Mouse (Mus musculus): ENCODE results near the gene Ctc1.

Gene Ctc1

GRCm38 (mm10) chr11:69066956-69067355, 51.2 kb downstream of the Ctc1 start:
- Histone ChIP-seq H3K27me3 (ENCODE audit: insufficient read depth, low read length) (no peaks in the 10 kb centered on the region), H3K36me3 (ENCODE audit: insufficient read depth, low read length) (no peaks in the 10 kb centered on the region), H3K4me1 (replicated peaks; ENCODE audit: low read depth, low read length) (peaks cover 54% of the 10 kb centered on the region), H3K4me3 (replicated peaks; ENCODE audit: low read length) (peak overlapping the region; percentile 77), H3K9me3 (ENCODE audit: low read length) (no peaks in the 10 kb centered on the region)
- TF ChIP-seq NANOG (IDR thresholded peaks at IDR 0.05; ENCODE audit: borderline replicate concordance, low read length) (no peak), CTCF (conservative IDR thresholded peaks at IDR 0.05; ENCODE audit: low read length) (peak; percentile 97)

GRCm38 (mm10) chr11:69067601-69068000, 51.9 kb downstream of the Ctc1 start:
- H3K4me1 ChIP-seq (replicated peaks; ENCODE audit: low read depth, low read length) = peaks cover 60% of the 10 kb centered on the region
- H3K9me3 ChIP-seq (ENCODE audit: low read length) = no peaks in the 10 kb centered on the region
- TF ChIP-seq POU5F1 (IDR thresholded peaks at IDR 0.05; ENCODE audit: borderline replicate concordance, low read length) (no peak), NANOG (IDR thresholded peaks at IDR 0.05; ENCODE audit: borderline replicate concordance, low read length) (no peak), CTCF (conservative IDR thresholded peaks at IDR 0.05; ENCODE audit: low read length) (no peak)
- no peaks in the 10 kb centered on the region for H3K36me3 ChIP-seq (ENCODE audit: insufficient read depth, low read length)
- no peaks in the 10 kb centered on the region for H3K27me3 ChIP-seq (ENCODE audit: insufficient read depth, low read length)
- H3K4me3 ChIP-seq (replicated peaks; ENCODE audit: low read length) = 0 out of 2 replicates have a peak overlapping the region, but pooled peaks have one; percentile 35

- Histone ChIP-seq H3K9me3 (ENCODE audit: low read length) (no peaks in the 10 kb centered on the region), H3K36me3 (ENCODE audit: insufficient read depth, low read length) (no peaks in the 10 kb centered on the region), H3K4me1 (replicated peaks; ENCODE audit: low read depth, low read length) (peaks cover 69% of the 10 kb centered on the region), H3K4me3 (replicated peaks; ENCODE audit: low read length) (peak overlapping the region; percentile 92), H3K27me3 (ENCODE audit: insufficient read depth, low read length) (no peaks in the 10 kb centered on the region)
- TF ChIP-seq CTCF (conservative IDR thresholded peaks at IDR 0.05; ENCODE audit: low read length) (no peak), NANOG (IDR thresholded peaks at IDR 0.05; ENCODE audit: borderline replicate concordance, low read length) (no peak), POU5F1 (IDR thresholded peaks at IDR 0.05; ENCODE audit: borderline replicate concordance, low read length) (no peak)
These were observed 54.4 kb downstream of the Ctc1 start for GRCm38 (mm10) chr11:69070093-69070492.

GRCm38 (mm10) chr11:69070590-69071222, 55.0 kb downstream of the Ctc1 start, which contains the start of gene Tmem107:
Gene Tmem107 (plus strand): TSS chr11:69070806.
- Histone ChIP-seq H3K4me3 (replicated peaks; ENCODE audit: low read length) (peak within 1 kb of the TSS; percentile 92), H3K36me3 (ENCODE audit: insufficient read depth, low read length) (no peaks in the 10 kb centered on the region), H3K4me1 (replicated peaks; ENCODE audit: low read depth, low read length) (peaks cover 65% of the 10 kb centered on the region), H3K9me3 (ENCODE audit: low read length) (no peaks in the 10 kb centered on the region), H3K27me3 (ENCODE audit: insufficient read depth, low read length) (no peaks in the 10 kb centered on the region)
- no peak for TF ChIP-seq NANOG (IDR thresholded peaks at IDR 0.05; ENCODE audit: borderline replicate concordance, low read length)
- no peak for TF ChIP-seq POU5F1 (IDR thresholded peaks at IDR 0.05; ENCODE audit: borderline replicate concordance, low read length)
- TF ChIP-seq CTCF (conservative IDR thresholded peaks at IDR 0.05; ENCODE audit: low read length) = no peak

GRCm38 (mm10) chr11:69071262-69071661, 55.6 kb downstream of the Ctc1 start:
- Histone ChIP-seq H3K4me1 (replicated peaks; ENCODE audit: low read depth, low read length) (peaks cover 64% of the 10 kb centered on the region), H3K9me3 (ENCODE audit: low read length) (no peaks in the 10 kb centered on the region), H3K27me3 (ENCODE audit: insufficient read depth, low read length) (no peaks in the 10 kb centered on the region), H3K36me3 (ENCODE audit: insufficient read depth, low read length) (no peaks in the 10 kb centered on the region), H3K4me3 (replicated peaks; ENCODE audit: low read length) (peak overlapping the region; percentile 92)
- TF ChIP-seq NANOG (IDR thresholded peaks at IDR 0.05; ENCODE audit: borderline replicate concordance, low read length) = no peak
- TF ChIP-seq POU5F1 (IDR thresholded peaks at IDR 0.05; ENCODE audit: borderline replicate concordance, low read length) = no peak
- TF ChIP-seq CTCF (conservative IDR thresholded peaks at IDR 0.05; ENCODE audit: low read length) = no peak

GRCm38 (mm10) chr11:69072234-69072633, 56.5 kb downstream of the Ctc1 start:
- H3K4me1 ChIP-seq (replicated peaks; ENCODE audit: low read depth, low read length) = peaks cover 65% of the 10 kb centered on the region
- no peaks in the 10 kb centered on the region for H3K36me3 ChIP-seq (ENCODE audit: insufficient read depth, low read length)
- H3K4me3 ChIP-seq (replicated peaks; ENCODE audit: low read length) = 0 out of 2 replicates have a peak overlapping the region, but pooled peaks have one; percentile 17
- TF ChIP-seq CTCF (conservative IDR thresholded peaks at IDR 0.05; ENCODE audit: low read length) (no peak), NANOG (IDR thresholded peaks at IDR 0.05; ENCODE audit: borderline replicate concordance, low read length) (no peak), POU5F1 (IDR thresholded peaks at IDR 0.05; ENCODE audit: borderline replicate concordance, low read length) (no peak)
- no peaks in the 10 kb centered on the region for H3K27me3 ChIP-seq (ENCODE audit: insufficient read depth, low read length)
- H3K9me3 ChIP-seq (ENCODE audit: low read length) = no peaks in the 10 kb centered on the region

- peaks cover 65% of the 10 kb centered on the region for H3K4me1 ChIP-seq (replicated peaks; ENCODE audit: low read depth, low read length)
- H3K9me3 ChIP-seq (ENCODE audit: low read length) = no peaks in the 10 kb centered on the region
- TF ChIP-seq CTCF (conservative IDR thresholded peaks at IDR 0.05; ENCODE audit: low read length) (no peak), NANOG (IDR thresholded peaks at IDR 0.05; ENCODE audit: borderline replicate concordance, low read length) (no peak), POU5F1 (IDR thresholded peaks at IDR 0.05; ENCODE audit: borderline replicate concordance, low read length) (no peak)
These were observed 57.0 kb downstream of the Ctc1 start for GRCm38 (mm10) chr11:69072666-69073064.

GRCm38 (mm10) chr11:69073065-69073888, 57.6 kb downstream of the Ctc1 start:
- TF ChIP-seq POU5F1 (IDR thresholded peaks at IDR 0.05; ENCODE audit: borderline replicate concordance, low read length) = peak; percentile 82
- TF ChIP-seq NANOG (IDR thresholded peaks at IDR 0.05; ENCODE audit: borderline replicate concordance, low read length) = no peak
- Histone ChIP-seq H3K4me3 (replicated peaks; ENCODE audit: low read length) (peak overlapping the region; percentile 62), H3K36me3 (ENCODE audit: insufficient read depth, low read length) (no peaks in the 10 kb centered on the region), H3K9me3 (ENCODE audit: low read length) (no peaks in the 10 kb centered on the region), H3K4me1 (replicated peaks; ENCODE audit: low read depth, low read length) (peaks cover 69% of the 10 kb centered on the region), H3K27me3 (ENCODE audit: insufficient read depth, low read length) (no peaks in the 10 kb centered on the region)

More at GRCm38 (mm10) chr11:69072666-69073064, 57.0 kb downstream of the Ctc1 start:
- H3K36me3 ChIP-seq (ENCODE audit: insufficient read depth, low read length) = no peaks in the 10 kb centered on the region
- no peaks in the 10 kb centered on the region for H3K27me3 ChIP-seq (ENCODE audit: insufficient read depth, low read length)
- peak overlapping the region; percentile 62 for H3K4me3 ChIP-seq (replicated peaks; ENCODE audit: low read length)

All from E14TG2a.4 (cell line).